Mouse (Mus musculus) macrophage (primary cell): ENCODE data around the gene Ube2c. TPM values are rescaled to one million over a fixed set of nuclear protein-coding genes. Genes with fewer than 3 reads are reported as not detected.

ENCODE experiments used
- H3K27ac ChIP-seq: fragments of 350-480 bp; formaldehyde crosslinking; 2 replicates; pipeline ENCODE4 v1.9.0; 2021
- H3K36me3 ChIP-seq: fragments of 350-480 bp; formaldehyde crosslinking; 2 replicates; pipeline ENCODE4 v1.9.0; 2021; ENCODE audit errors: inconsistent target
- H3K4me3 ChIP-seq: fragments of 350-480 bp; formaldehyde crosslinking; 2 replicates; pipeline ENCODE4 v1.9.0; 2021; ENCODE audit errors: inconsistent target
- H3K79me2 ChIP-seq: fragments of 350-480 bp; formaldehyde crosslinking; 2 replicates; pipeline ENCODE4 v1.9.0; 2021; ENCODE audit errors: inconsistent target
- WGBS: methylation state at CpG from one replicate; pipeline ENCODE4 v1.1.7; 2026; ENCODE audit warnings: inconsistent platforms; ENCODE audit not compliant: missing documents; 5-methylcytosine and 5-hydroxymethylcytosine counted together
- polyA plus RNA-seq: library from polyadenylated mRNA; stranded (reverse); fragments of 250-400 nt; gene quantifications from 3 replicates; pipeline ENCODE4 v1.2.4, GENCODE M21; 2018; ENCODE audit warnings: inconsistent platforms

Ube2c gene
- polyA plus RNA-seq, 1 experiment from 2014 or later, result 21.7 TPM

GRCm38 (mm10) chr2:164776130-164776529 is 6.4 kb downstream of the Ube2c start:
- H3K27ac ChIP-seq, result no peak overlapping the region
- no peaks in the 10 kb centered on the region for H3K36me3 ChIP-seq
- peaks cover 3% of the 10 kb centered on the region for H3K79me2 ChIP-seq
- no peak overlapping the region for H3K4me3 ChIP-seq
- WGBS, result 91% methylated on average over 6 of the region's 6 CpGs

- Histone ChIP-seq H3K27ac (no peak overlapping the region), H3K4me3 (no peak overlapping the region), H3K79me2 (no peaks in the 10 kb centered on the region), H3K36me3 (no peaks in the 10 kb centered on the region)
- WGBS, result 76% methylated on average over 17 of the region's 17 CpGs
These were observed 7.1 kb downstream of the Ube2c start for GRCm38 (mm10) chr2:164776801-164777200.

GRCm38 (mm10) chr2:164777246-164778014 is 7.7 kb downstream of the Ube2c start:
- H3K27ac ChIP-seq, result no peak overlapping the region
- WGBS, result 87% methylated on average over 30 of the region's 30 CpGs
- H3K36me3 ChIP-seq, result no peaks in the 10 kb centered on the region
- H3K79me2 ChIP-seq, result no peaks in the 10 kb centered on the region
- H3K4me3 ChIP-seq, result no peak overlapping the region

- no peaks in the 10 kb centered on the region for H3K79me2 ChIP-seq
- 93% methylated on average over 11 of the region's 11 CpGs for WGBS
- no peak overlapping the region for H3K4me3 ChIP-seq
- no peaks in the 10 kb centered on the region for H3K36me3 ChIP-seq
- H3K27ac ChIP-seq, result no peak overlapping the region
These were observed 8.3 kb downstream of the Ube2c start for GRCm38 (mm10) chr2:164778015-164778287.

- 88% methylated on average over 7 of the region's 7 CpGs for whole genome bisulfite sequencing
- Histone ChIP-seq H3K79me2 (no peaks in the 10 kb centered on the region), H3K4me3 (no peak overlapping the region), H3K36me3 (no peaks in the 10 kb centered on the region), H3K27ac (no peak overlapping the region)
These were observed 9.1 kb downstream of the Ube2c start for GRCm38 (mm10) chr2:164778809-164779208.

- Histone ChIP-seq H3K4me3 (no peak within 1 kb of the TSS), H3K27ac (no peak within 1 kb of the TSS), H3K79me2 (no peaks in the 10 kb centered on the region), H3K36me3 (no peaks in the 10 kb centered on the region)
- 78% methylated on average over 8 of the region's 8 CpGs for WGBS
These were observed 9.9 kb downstream of the Ube2c start, which contains the start of gene Tnnc2 for GRCm38 (mm10) chr2:164779481-164780086. Gene Tnnc2, minus strand, starts transcription at chr2:164779967.

GRCm38 (mm10) chr2:164781876-164782275 is 12.2 kb downstream of the Ube2c start:
- 78% methylated on average over 4 of the region's 4 CpGs for WGBS
- H3K27ac ChIP-seq, result no peak overlapping the region
- no peaks in the 10 kb centered on the region for H3K79me2 ChIP-seq
- no peak overlapping the region for H3K4me3 ChIP-seq
- H3K36me3 ChIP-seq, result no peaks in the 10 kb centered on the region

GRCm38 (mm10) chr2:164783926-164784581 is 14.4 kb downstream of the Ube2c start:
- no peaks in the 10 kb centered on the region for H3K79me2 ChIP-seq
- peaks cover 5% of the 10 kb centered on the region; the same call in 1 of the 2 replicates for H3K36me3 ChIP-seq
- 75% methylated on average over 7 of the region's 7 CpGs for WGBS
- H3K27ac ChIP-seq, result no peak overlapping the region
- H3K4me3 ChIP-seq, result no peak overlapping the region

- Histone ChIP-seq H3K36me3 (peaks cover 9% of the 10 kb centered on the region), H3K79me2 (no peaks in the 10 kb centered on the region), H3K27ac (peak overlapping the region; percentile 32), H3K4me3 (peak overlapping the region; percentile 40)
- WGBS, result 12% methylated on average over 7 of the region's 7 CpGs
These were observed 15.2 kb downstream of the Ube2c start for GRCm38 (mm10) chr2:164784869-164785420.

- H3K4me3 ChIP-seq, result peak within 1 kb of the TSS; percentile 40
- H3K36me3 ChIP-seq, result peaks cover 11% of the 10 kb centered on the region
- WGBS, result under 1% methylated on average over 89 of the region's 89 CpGs
- H3K79me2 ChIP-seq, result no peaks in the 10 kb centered on the region
- peak within 1 kb of the TSS; percentile 32 for H3K27ac ChIP-seq
These were observed 16.0 kb downstream of the Ube2c start, which contains the start of gene Snx21 for GRCm38 (mm10) chr2:164785481-164786387. Gene Snx21, plus strand, starts transcription at chr2:164785823.

GRCm38 (mm10) chr2:164786388-164786885 is 16.7 kb downstream of the Ube2c start:
- peaks cover 15% of the 10 kb centered on the region for H3K36me3 ChIP-seq
- no peaks in the 10 kb centered on the region for H3K79me2 ChIP-seq
- H3K27ac ChIP-seq, result no peak overlapping the region
- H3K4me3 ChIP-seq, result peak overlapping the region; percentile 30
- WGBS, result 20% methylated on average over 14 of the region's 15 CpGs

- no peak overlapping the region for H3K27ac ChIP-seq
- H3K79me2 ChIP-seq, result no peaks in the 10 kb centered on the region
- 58% methylated on average over 3 of the region's 3 CpGs for WGBS
These were observed 17.3 kb downstream of the Ube2c start for GRCm38 (mm10) chr2:164787032-164787431.

GRCm38 (mm10) chr2:164787779-164788178 is 18.1 kb downstream of the Ube2c start:
- no peak overlapping the region for H3K4me3 ChIP-seq
- H3K36me3 ChIP-seq, result peaks cover 23% of the 10 kb centered on the region
- 94% methylated on average over 10 of the region's 10 CpGs for WGBS
- H3K27ac ChIP-seq, result no peak overlapping the region
- no peaks in the 10 kb centered on the region for H3K79me2 ChIP-seq

More at GRCm38 (mm10) chr2:164787032-164787431, 17.3 kb downstream of the Ube2c start:
- Histone ChIP-seq H3K36me3 (peaks cover 15% of the 10 kb centered on the region), H3K4me3 (no peak overlapping the region)

GRCm38 (mm10) chr2:164788411-164788810 is 18.7 kb downstream of the Ube2c start:
- no peak overlapping the region for H3K27ac ChIP-seq
- 95% methylated on average over 4 of the region's 4 CpGs for WGBS
- H3K4me3 ChIP-seq, result no peak overlapping the region
- H3K79me2 ChIP-seq, result no peaks in the 10 kb centered on the region
- peaks cover 25% of the 10 kb centered on the region for H3K36me3 ChIP-seq
